Mouse (Mus musculus) liver, embryonic 16.5 days (tissue): ENCODE measurements around the gene Brd4. TPM values are rescaled to one million over a fixed set of nuclear protein-coding genes. Genes with fewer than 3 reads are reported as not detected.

Source experiments
- ATAC-seq: fragments of 200-750 bp; cut with Nextera tagmentation; 2 replicates; pipeline ENCODE4 v1.8.0; 2017; ENCODE audit warnings: low read depth, mild to moderate bottlenecking, moderate number of reproducible peaks, moderate library complexity
- H3K27ac ChIP-seq: fragments of 300-500 bp; sonication (generic); 2 replicates; pipeline ENCODE4 v1.5.1; 2014; ENCODE audit warnings: mild to moderate bottlenecking, low read length
- H3K27me3 ChIP-seq: fragments of 300-500 bp; sonication (generic); 2 replicates; pipeline ENCODE4 v1.6.1; 2014; ENCODE audit warnings: low read depth, low read length, mixed read lengths; ENCODE audit not compliant: control insufficient read depth, insufficient read depth
- H3K36me3 ChIP-seq: fragments of 300-500 bp; sonication (generic); 2 replicates; pipeline ENCODE4 v1.6.1; 2014; ENCODE audit warnings: mild to moderate bottlenecking; ENCODE audit not compliant: control insufficient read depth, insufficient read depth
- H3K4me1 ChIP-seq: fragments of 300-500 bp; sonication (generic); 2 replicates; pipeline ENCODE4 v1.6.1; 2014; ENCODE audit warnings: low read depth, low read length, mixed read lengths; ENCODE audit not compliant: control insufficient read depth
- H3K4me2 ChIP-seq: fragments of 300-500 bp; sonication (generic); 2 replicates; pipeline ENCODE4 v1.6.1; 2014; ENCODE audit warnings: low read depth, low read length, mixed read lengths
- H3K4me3 ChIP-seq: fragments of 300-500 bp; sonication (generic); 2 replicates; pipeline ENCODE4 v1.5.1; 2014; ENCODE audit warnings: low read depth, mild to moderate bottlenecking, low read length
- H3K9ac ChIP-seq: fragments of 300-500 bp; sonication (generic); 2 replicates; pipeline ENCODE4 v1.6.1; 2014; ENCODE audit warnings: low read depth, low read length
- H3K9me3 ChIP-seq: fragments of 300-500 bp; sonication (generic); replicated peaks from 2 replicates; pipeline ENCODE4 v1.6.1; 2016; ENCODE audit warnings: low read length; ENCODE audit not compliant: control insufficient read depth
- WGBS: fragments of 180-500 bp; shearing (Covaris S2); extraction: QIAGEN DNeasy Blood & Tissue Kit; methylation state at CpG from one replicate; pipeline ENCODE4 v1.1.7; 2014; ENCODE audit not compliant: insufficient replicate concordance; 5-methylcytosine and 5-hydroxymethylcytosine counted together
- polyA plus RNA-seq: library from polyadenylated mRNA; unstranded; fragments of >200 nt; fragmentation: Nextera tagmentation; extraction: Ambion mirVana; gene quantifications from 2 replicates; pipeline ENCODE4 v1.2.1, GENCODE M21; 2015

Brd4 gene
- polyA plus RNA-seq, 1 experiment from 2014 or later = 36.0 TPM

DNA sequence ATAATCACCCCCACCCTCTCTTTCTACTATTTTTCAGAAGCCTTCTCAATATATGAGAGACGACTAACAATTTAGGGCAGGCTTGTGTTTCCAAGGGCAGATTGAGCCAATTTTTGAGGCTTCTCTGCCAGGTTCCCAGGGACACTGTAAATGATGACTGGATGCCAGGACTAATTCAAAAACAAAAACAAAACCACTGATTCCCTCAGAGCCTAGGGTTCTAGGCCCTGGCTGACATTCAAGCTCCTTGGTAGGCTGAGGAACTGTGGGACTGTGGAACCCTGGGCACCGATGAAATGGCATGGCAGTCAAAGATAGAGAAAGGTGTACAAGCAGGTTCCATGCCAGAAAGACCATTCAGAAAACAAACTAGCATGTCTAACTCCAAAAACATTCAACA, 31.3 kb downstream of the Brd4 start:
- H3K4me1 ChIP-seq = peaks cover 7% of the 10 kb centered on the region
- H3K27ac ChIP-seq = no peak overlapping the region
- H3K27me3 ChIP-seq = no peaks in the 10 kb centered on the region
- no peak overlapping the region for H3K9ac ChIP-seq
- ATAC-seq = no peak
- 73% methylated on average over 2 of the region's 2 CpGs for WGBS
- no peak overlapping the region for H3K4me3 ChIP-seq
- H3K36me3 ChIP-seq = no peaks in the 10 kb centered on the region
- H3K4me2 ChIP-seq = no peak overlapping the region
- H3K9me3 ChIP-seq = no peaks in the 10 kb centered on the region

DNA sequence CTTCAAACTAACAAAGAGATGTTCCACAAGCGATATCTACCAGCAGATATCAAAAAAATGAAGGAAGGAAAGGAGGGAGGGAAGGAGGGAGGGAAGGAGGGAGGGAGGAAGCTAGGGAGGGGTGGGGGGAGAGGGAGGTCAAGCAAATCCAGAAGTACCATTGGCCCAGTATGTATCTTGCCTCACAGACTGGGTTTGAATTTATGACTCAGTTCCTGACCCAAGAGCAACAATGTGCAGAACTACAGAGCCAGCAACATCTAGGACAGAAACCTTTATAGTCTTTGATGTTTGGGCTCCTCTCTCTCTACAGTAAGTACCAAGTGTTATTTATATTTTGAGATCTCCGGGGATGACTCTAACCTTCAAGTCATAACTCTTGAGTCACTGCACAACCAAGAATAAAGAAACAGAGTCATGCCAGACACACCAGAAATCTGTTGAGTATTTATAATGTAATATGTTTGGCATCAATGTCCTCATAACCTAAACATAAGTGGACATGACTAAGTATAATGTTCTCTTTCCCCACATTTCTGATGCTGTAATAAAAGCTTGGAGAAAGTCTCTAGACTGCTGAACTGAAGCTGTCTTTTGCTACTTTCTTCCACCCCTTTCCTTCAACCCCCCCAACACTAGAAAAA, 32.6 kb downstream of the Brd4 start:
- no peak for ATAC-seq
- no peaks in the 10 kb centered on the region for H3K36me3 ChIP-seq
- WGBS = 56% methylated on average over 2 of the region's 2 CpGs
- no peak overlapping the region for H3K9ac ChIP-seq
- H3K9me3 ChIP-seq = no peaks in the 10 kb centered on the region
- H3K4me3 ChIP-seq = no peak overlapping the region
- H3K27ac ChIP-seq = no peak overlapping the region
- H3K27me3 ChIP-seq = no peaks in the 10 kb centered on the region
- H3K4me2 ChIP-seq = no peak overlapping the region
- no peaks in the 10 kb centered on the region for H3K4me1 ChIP-seq

DNA sequence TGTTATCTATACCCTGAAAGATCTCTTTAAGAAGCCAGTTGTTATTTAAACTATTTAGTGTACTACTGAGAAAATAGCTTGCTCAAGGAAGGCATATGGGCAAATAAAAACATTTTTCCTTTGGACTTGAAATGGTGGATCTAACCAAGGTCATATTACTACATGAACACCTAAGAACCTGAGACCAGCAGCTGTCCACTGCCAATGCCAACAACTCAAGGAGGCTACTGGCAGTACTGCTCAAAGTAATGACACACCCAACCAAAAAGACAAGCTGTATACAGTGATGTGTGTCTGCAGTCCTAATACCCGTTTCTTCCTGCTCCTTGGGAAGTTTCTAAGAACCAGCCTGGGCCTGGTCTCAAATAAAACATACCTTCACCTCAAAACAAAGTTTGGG, 34.5 kb downstream of the Brd4 start:
- Histone ChIP-seq H3K4me1 (no peaks in the 10 kb centered on the region), H3K4me2 (no peak overlapping the region), H3K9ac (no peak overlapping the region), H3K4me3 (no peak overlapping the region), H3K36me3 (no peaks in the 10 kb centered on the region), H3K27ac (no peak overlapping the region), H3K27me3 (no peaks in the 10 kb centered on the region), H3K9me3 (no peaks in the 10 kb centered on the region)
- WGBS = 73% methylated on average over 1 of the region's 1 CpGs
- no peak for ATAC-seq

DNA sequence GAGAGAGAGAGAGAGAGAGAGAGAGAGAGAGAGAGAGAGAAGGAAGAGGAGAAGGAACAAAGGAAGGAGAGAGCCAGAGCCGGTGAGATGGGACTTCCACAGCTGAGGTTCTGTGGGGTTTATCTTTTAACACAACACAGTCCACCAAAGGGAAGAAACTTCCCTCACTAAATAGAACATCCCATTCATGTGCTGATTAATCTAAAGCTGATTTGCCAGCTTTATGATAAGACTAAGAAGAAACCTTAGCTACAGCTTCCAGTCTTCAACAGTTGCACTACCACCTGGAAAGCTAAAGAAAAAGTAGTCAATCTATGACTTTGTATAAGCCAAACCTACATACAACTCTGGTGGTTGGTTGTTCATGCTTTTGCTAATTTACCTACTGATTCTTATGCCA, 36.3 kb downstream of the Brd4 start:
- no peak for ATAC-seq
- Histone ChIP-seq H3K27me3 (no peaks in the 10 kb centered on the region), H3K4me1 (no peaks in the 10 kb centered on the region), H3K36me3 (no peaks in the 10 kb centered on the region), H3K9ac (no peak overlapping the region), H3K4me2 (no peak overlapping the region), H3K4me3 (no peak overlapping the region), H3K9me3 (no peaks in the 10 kb centered on the region), H3K27ac (no peak overlapping the region)
- WGBS = 46% methylated on average over 1 of the region's 1 CpGs

DNA sequence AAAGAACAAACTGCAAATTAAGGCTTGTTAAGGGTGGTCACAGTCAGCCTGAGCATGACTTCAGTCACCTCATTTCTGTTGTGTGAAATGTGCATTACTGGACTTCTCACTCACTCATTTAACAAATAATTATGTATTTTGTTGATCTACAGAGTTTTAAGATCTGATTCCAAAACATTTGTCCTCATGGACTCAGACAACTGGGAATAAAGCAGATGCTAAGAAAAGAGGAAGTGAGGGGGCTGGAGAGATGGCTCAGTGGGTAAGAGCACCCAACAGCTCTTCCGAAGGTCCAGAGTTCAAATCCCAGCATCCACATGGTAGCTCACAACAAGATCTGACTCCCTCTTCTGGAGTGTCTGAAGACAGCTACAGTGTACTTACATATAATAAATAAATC, 36.9 kb downstream of the Brd4 start:
- no peak overlapping the region for H3K27ac ChIP-seq
- no peak overlapping the region for H3K4me2 ChIP-seq
- no peaks in the 10 kb centered on the region for H3K4me1 ChIP-seq
- H3K4me3 ChIP-seq = no peak overlapping the region
- H3K27me3 ChIP-seq = no peaks in the 10 kb centered on the region
- H3K9me3 ChIP-seq = no peaks in the 10 kb centered on the region
- H3K9ac ChIP-seq = no peak overlapping the region
- no peak for ATAC-seq
- H3K36me3 ChIP-seq = no peaks in the 10 kb centered on the region
- WGBS = 84% methylated on average over 1 of the region's 1 CpGs

DNA sequence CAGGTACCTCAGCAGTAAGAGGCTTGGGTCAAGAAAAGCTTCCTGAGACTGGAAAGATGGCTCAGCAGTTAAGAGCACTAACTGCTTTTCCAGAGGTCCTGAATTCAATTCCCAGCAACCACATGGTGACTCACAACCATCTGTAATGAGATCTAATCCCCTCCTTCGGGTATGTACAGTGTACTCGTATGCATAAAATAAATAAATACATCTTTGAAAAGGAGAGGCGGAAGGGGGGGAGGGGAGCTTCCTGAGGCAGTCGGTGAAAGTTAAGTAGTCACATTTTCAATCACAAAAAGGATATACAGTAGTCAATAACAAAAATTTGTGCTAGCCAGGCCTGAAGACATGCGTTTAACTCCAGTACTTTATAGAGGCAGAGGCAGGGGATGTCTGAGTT, 38.4 kb downstream of the Brd4 start:
- Histone ChIP-seq H3K4me1 (peaks cover under 1% of the 10 kb centered on the region; the same call in 1 of the 2 replicates), H3K4me2 (no peak overlapping the region), H3K36me3 (no peaks in the 10 kb centered on the region), H3K27me3 (no peaks in the 10 kb centered on the region), H3K27ac (no peak overlapping the region), H3K9ac (no peak overlapping the region), H3K9me3 (no peaks in the 10 kb centered on the region), H3K4me3 (no peak overlapping the region)
- ATAC-seq = no peak
- WGBS = 61% methylated on average over 5 of the region's 5 CpGs

DNA sequence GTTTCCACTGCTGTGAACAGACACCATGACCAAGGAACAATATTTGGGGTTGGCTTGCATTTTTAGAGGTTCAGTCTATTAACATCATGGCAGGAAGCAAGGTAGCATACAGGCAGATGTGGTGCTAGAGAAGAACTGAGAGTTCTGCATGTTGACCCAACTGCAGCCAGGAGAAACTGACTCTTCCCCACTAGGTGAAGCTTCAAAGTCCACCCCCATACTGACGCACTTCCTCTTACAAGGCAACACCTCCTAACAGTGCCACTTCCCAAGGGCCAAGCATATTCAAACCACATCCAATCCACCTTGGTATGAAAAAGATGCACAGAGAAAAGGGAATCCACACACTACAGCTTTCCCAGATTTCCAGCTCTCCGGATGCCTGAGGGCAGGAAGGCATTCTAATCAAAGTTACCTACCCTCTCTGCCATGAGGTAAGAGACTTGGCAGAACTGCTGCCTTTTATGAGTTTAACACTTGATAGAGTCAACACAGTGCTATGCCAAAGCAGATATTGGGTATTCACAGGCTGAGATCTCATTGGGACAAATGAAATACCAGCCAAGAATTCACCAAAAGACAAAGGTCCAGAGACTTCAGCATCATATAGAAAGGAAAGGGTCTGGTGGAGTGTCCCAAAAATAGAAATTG, 43.5 kb downstream of the Brd4 start:
- WGBS = 71% methylated on average over 2 of the region's 2 CpGs
- no peaks in the 10 kb centered on the region; the same call in 1 of the 2 replicates for H3K36me3 ChIP-seq
- no peaks in the 10 kb centered on the region for H3K9me3 ChIP-seq
- ATAC-seq = no peak
- H3K4me1 ChIP-seq = peaks cover 10% of the 10 kb centered on the region
- no peak overlapping the region for H3K4me2 ChIP-seq
- H3K9ac ChIP-seq = no peak overlapping the region
- H3K27me3 ChIP-seq = no peaks in the 10 kb centered on the region
- H3K27ac ChIP-seq = no peak overlapping the region
- H3K4me3 ChIP-seq = no peak overlapping the region

DNA sequence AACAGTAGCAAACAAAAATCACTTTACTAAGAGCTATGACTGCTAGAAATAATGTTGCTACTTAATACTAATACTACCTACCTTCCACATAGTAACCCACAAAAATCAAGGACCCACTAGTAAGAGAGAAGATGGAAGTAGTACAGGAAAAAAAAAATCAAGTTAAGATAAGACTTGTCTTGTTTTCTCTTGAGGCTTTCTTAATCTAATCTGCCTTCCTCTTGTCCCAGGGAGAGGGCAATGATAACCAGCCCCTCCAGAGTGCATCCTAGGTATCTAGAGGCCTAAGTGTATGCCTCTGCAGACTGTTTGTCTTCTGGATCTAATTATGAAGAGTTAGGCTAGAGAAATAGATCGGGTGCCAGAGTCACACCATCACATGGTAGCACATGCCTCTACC, 45.9 kb downstream of the Brd4 start:
- WGBS = 38% methylated on average over 1 of the region's 1 CpGs
- no peak overlapping the region for H3K9ac ChIP-seq
- H3K27me3 ChIP-seq = no peaks in the 10 kb centered on the region
- H3K4me2 ChIP-seq = no peak overlapping the region
- H3K4me3 ChIP-seq = no peak overlapping the region
- H3K36me3 ChIP-seq = no peaks in the 10 kb centered on the region; the same call in 1 of the 2 replicates
- no peak for ATAC-seq
- no peaks in the 10 kb centered on the region for H3K9me3 ChIP-seq
- peaks cover 10% of the 10 kb centered on the region for H3K4me1 ChIP-seq
- no peak overlapping the region for H3K27ac ChIP-seq

DNA sequence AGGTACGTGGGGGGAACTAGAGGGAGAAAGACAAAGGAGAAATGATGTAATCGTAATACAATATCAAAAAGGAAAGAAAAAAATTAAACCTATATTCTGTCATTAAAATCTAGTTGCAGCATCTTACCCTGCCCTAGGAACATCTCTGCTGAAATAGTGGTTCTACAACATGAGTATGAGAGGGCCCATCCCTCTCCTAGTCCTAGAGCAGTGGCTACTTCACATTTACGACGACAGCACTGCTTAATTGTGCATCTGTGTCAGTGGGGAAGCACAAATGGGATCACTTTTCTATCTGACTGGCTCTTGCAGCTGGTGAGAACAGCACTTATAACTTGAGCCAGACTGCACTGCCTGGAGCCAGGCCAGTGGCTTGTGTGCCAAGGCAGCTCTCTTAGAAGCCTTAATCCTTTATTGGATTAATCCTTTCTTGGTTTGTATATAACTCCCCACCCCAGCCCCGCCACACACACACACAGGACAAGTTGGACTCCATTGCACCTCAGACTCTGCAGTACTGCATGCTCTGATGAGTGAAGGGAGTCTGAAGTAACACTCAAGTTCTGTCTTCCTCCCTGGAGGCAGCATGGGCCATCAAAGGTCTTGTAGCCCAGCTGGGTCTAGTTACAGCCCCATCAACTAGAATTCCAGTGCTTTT, 48.9 kb downstream of the Brd4 start:
- ATAC-seq = no peak
- no peak overlapping the region for H3K9ac ChIP-seq
- H3K27me3 ChIP-seq = no peaks in the 10 kb centered on the region
- H3K4me1 ChIP-seq = peaks cover 7% of the 10 kb centered on the region
- 83% methylated on average over 5 of the region's 5 CpGs for WGBS
- no peak overlapping the region for H3K27ac ChIP-seq
- no peaks in the 10 kb centered on the region for H3K9me3 ChIP-seq
- no peak overlapping the region for H3K4me2 ChIP-seq
- no peaks in the 10 kb centered on the region; the same call in 1 of the 2 replicates for H3K36me3 ChIP-seq
- no peak overlapping the region for H3K4me3 ChIP-seq
